Mouse (Mus musculus) neural tube, embryonic 11.5 days (tissue): ENCODE results near the gene Ovol1. TPM values are rescaled to one million over a fixed set of nuclear protein-coding genes. Genes with fewer than 3 reads are reported as not detected.

ENCODE experiments used
- ATAC-seq: fragments of 200-750 bp; cut with Nextera tagmentation; 2 replicates; pipeline ENCODE4 v1.8.0; 2017; ENCODE audit warnings: moderate number of reproducible peaks, mild to moderate bottlenecking, moderate TSS enrichment, moderate library complexity; ENCODE audit not compliant: insufficient read depth, low FRiP score, low TSS enrichment
- DNase-seq: peaks from one replicate; pipeline ENCODE4 v3.0.0-alpha.2; 2015; ENCODE audit warnings: low spot score
- H3K27ac ChIP-seq: fragments of 300-500 bp; sonication (generic); 2 replicates; pipeline ENCODE4 v1.5.1; 2014; ENCODE audit warnings: low read depth, mild to moderate bottlenecking, low read length
- H3K27me3 ChIP-seq: fragments of 300-500 bp; sonication (generic); 2 replicates; pipeline ENCODE4 v1.6.1; 2014; ENCODE audit warnings: mild to moderate bottlenecking, low read length, mixed read lengths; ENCODE audit not compliant: control insufficient read depth, insufficient read depth
- H3K36me3 ChIP-seq: fragments of 300-500 bp; sonication (generic); 2 replicates; pipeline ENCODE4 v1.6.1; 2014; ENCODE audit warnings: mild to moderate bottlenecking, low read length, moderate library complexity, mixed read lengths; ENCODE audit not compliant: control insufficient read depth, insufficient read depth
- H3K4me1 ChIP-seq: fragments of 300-500 bp; sonication (generic); 2 replicates; pipeline ENCODE4 v1.6.1; 2014; ENCODE audit warnings: low read length, mixed read lengths; ENCODE audit not compliant: control insufficient read depth, insufficient read depth
- H3K4me2 ChIP-seq: fragments of 300-500 bp; sonication (generic); 2 replicates; pipeline ENCODE4 v1.6.1; 2014; ENCODE audit warnings: low read depth, mild to moderate bottlenecking, moderate library complexity
- H3K4me3 ChIP-seq: fragments of 300-500 bp; sonication (generic); 2 replicates; pipeline ENCODE4 v1.5.1; 2014; ENCODE audit warnings: low read depth, low read length
- H3K9ac ChIP-seq: fragments of 300-500 bp; sonication (generic); 2 replicates; pipeline ENCODE4 v1.6.1; 2014; ENCODE audit warnings: mild to moderate bottlenecking, low read length
- H3K9me3 ChIP-seq: fragments of 300-500 bp; sonication (generic); 2 replicates; pipeline ENCODE4 v1.6.1; 2016; ENCODE audit warnings: low read length; ENCODE audit not compliant: control insufficient read depth
- WGBS: fragments of 180-500 bp; shearing (Covaris S2); extraction: QIAGEN DNeasy Blood & Tissue Kit; methylation state at CpG from one replicate; pipeline ENCODE4 v1.1.7; 2014; 5-methylcytosine and 5-hydroxymethylcytosine counted together
- polyA plus RNA-seq: library from polyadenylated mRNA; unstranded; fragments of >200 nt; fragmentation: Nextera tagmentation; extraction: Ambion mirVana; gene quantifications from 2 replicates; pipeline ENCODE4 v1.2.1, GENCODE M21; 2014

Ovol1 gene
- polyA plus RNA-seq, 1 experiment from 2014 or later = 0.32 TPM

DNA sequence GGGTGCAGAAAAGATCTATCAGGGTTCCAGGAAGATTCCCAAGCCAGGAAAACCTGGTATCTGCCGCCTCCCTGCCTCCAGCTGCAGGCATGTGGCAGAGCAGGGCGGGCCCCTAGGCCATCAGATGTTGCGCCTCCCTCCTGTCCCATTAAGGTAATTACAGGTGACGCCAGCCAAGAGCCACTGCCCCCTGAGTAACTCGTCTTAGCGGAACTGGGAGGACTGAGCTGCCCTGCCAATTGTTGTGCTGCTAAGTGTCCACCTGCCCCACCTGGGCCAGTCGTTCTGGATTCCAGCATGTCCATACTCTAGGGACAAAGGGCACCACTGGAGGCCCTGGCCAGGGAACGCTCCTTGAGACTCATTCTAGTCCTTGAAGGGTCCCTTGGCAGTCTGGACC is 6.6 kb downstream of the Ovol1 start:
- DNase-seq = no peak
- ATAC-seq = no peak
- Histone ChIP-seq H3K4me3 (no peak overlapping the region), H3K9me3 (no peaks in the 10 kb centered on the region), H3K4me2 (no peak overlapping the region), H3K4me1 (no peaks in the 10 kb centered on the region), H3K36me3 (no peaks in the 10 kb centered on the region), H3K9ac (no peak overlapping the region), H3K27me3 (peaks cover 20% of the 10 kb centered on the region), H3K27ac (no peak overlapping the region)
- WGBS = 51% methylated on average over 8 of the region's 8 CpGs

DNA sequence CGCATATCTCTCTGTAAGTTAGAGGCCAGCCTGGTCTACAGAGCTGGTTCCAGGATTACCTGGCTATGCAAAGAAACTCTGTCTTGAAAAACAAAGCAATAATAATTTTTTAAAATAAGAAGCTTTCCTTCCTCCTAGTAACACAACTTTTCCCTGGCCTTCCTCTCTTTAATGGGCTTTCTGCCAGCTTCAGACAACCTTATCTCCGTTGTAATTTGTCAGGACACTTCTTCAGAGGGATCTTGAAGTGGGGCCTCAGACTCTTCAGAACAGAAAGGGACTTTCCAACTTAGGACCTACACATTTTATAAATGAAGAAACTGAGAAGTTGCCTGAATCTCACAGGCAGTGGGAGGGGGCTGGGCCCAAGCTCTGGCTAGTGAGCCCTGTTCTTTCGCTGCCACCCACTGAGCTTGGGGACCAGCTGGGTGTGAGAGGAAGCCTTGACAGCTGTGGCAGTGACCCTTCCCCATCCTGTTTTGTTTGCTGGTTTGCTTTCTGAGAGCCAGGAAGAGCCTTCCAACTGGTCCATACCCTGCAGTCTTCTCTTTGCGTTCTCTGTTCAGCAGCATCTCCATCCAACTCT is 12.9 kb downstream of the Ovol1 start:
- H3K4me3 ChIP-seq = no peak overlapping the region
- WGBS = 83% methylated on average over 4 of the region's 4 CpGs
- H3K27ac ChIP-seq = no peak overlapping the region
- ATAC-seq (no peak), DNase-seq (no peak)
- no peaks in the 10 kb centered on the region; the same call in 1 of the 2 replicates for H3K36me3 ChIP-seq
- no peaks in the 10 kb centered on the region for H3K4me1 ChIP-seq
- no peak overlapping the region for H3K9ac ChIP-seq
- no peaks in the 10 kb centered on the region for H3K27me3 ChIP-seq
- no peak overlapping the region for H3K4me2 ChIP-seq
- H3K9me3 ChIP-seq = no peaks in the 10 kb centered on the region

DNA sequence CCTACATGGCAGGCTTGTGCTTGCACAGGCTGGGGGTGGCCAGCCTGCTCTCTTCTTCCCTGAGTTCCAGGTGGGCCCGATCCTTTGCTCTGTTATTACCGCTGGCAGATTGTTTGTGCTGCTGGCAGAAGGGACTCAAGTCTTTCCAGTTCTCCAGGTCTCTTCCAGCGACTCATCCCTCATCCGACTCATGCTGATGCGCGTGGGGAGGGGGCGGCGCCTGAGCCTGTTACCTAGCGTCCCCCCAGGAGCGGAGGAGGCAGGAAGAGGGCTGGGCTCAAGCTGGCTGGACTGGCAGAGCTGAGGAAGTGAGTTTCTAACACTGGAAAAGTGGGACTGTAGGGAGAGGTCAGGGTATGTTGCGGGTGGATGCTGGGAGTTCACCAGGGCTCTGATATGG is 16.4 kb downstream of the Ovol1 start:
- no peak overlapping the region for H3K27ac ChIP-seq
- H3K27me3 ChIP-seq = no peaks in the 10 kb centered on the region
- H3K4me3 ChIP-seq = no peak overlapping the region
- no peaks in the 10 kb centered on the region; the same call in 1 of the 2 replicates for H3K36me3 ChIP-seq
- H3K9me3 ChIP-seq = no peaks in the 10 kb centered on the region
- H3K9ac ChIP-seq = no peak overlapping the region
- H3K4me1 ChIP-seq = no peaks in the 10 kb centered on the region
- no peak for DNase-seq
- H3K4me2 ChIP-seq = no peak overlapping the region
- WGBS = 55% methylated on average over 11 of the region's 11 CpGs
- ATAC-seq = no peak

DNA sequence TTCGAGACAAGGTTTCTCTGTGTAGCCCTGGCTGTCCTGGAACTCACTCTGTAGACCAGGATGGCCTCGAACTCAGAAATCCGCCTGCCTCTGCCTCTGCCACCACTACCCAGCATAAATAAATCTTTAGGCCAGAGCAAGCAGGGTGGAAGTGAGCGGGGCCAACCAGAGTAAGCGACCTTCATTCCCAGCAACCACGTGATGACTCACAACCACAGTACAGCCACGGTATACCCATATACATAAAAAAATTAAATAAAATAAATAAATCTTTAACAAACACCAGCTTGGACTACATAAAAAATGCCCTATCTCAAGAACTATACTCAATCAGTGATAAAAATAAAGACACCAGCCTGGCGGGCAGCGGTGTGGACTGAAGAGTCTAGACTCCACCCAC is 17.1 kb downstream of the Ovol1 start:
- Histone ChIP-seq H3K27me3 (no peaks in the 10 kb centered on the region), H3K9me3 (no peaks in the 10 kb centered on the region), H3K4me2 (no peak overlapping the region)

DNA sequence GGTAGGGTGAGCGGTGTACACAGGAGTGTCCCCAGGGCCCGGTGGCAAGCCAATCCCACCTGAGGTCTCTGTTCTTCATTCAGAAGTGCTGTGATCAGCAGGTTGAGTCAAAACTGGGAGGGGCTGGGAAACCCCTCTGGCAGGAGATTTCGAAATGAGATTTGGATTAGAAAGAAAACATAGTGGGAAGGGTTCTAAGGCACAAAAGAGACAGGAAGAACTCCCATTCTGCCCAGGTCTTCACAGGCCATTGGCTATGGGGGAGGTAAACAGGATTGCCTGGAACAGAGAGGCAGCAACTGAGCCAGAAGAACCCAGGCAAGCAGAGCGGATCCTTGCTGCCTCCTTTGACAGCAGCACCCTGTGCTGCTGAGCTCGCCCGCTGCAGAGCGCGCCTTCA is 21.7 kb downstream of the Ovol1 start:
- no peak for ATAC-seq

More for the DNA sequence above, 17.1 kb downstream of the Ovol1 start:
- 89% methylated on average over 9 of the region's 9 CpGs for WGBS
- ATAC-seq (no peak), DNase-seq (no peak)
- Histone ChIP-seq H3K36me3 (no peaks in the 10 kb centered on the region; the same call in 1 of the 2 replicates), H3K4me1 (no peaks in the 10 kb centered on the region), H3K9ac (no peak overlapping the region), H3K27ac (no peak overlapping the region), H3K4me3 (no peak overlapping the region)

DNA sequence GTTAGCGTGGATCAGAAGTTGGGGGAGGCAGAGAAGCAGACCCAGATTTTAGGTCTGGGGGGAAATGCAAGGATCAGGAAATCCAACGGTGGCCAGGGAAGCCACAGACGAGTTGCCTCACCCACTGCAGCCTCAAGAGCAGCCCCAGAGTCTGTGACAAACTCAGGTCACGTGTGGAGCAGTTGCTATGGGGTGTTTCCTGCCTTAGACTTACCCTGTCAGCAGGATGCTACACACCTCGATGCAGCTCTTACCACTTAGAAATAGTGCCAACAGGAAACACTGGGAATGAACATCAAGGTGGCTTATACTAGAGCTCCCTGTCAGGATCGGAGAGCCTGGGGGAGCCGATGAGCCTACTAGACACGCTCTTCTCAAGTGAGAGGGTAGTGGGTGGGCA is 27.9 kb downstream of the Ovol1 start:
- ATAC-seq (no peak), DNase-seq (no peak)
- Histone ChIP-seq H3K4me3 (no peak overlapping the region), H3K4me1 (peaks cover 4% of the 10 kb centered on the region; the same call in 1 of the 2 replicates), H3K9me3 (no peaks in the 10 kb centered on the region), H3K27me3 (no peaks in the 10 kb centered on the region), H3K27ac (no peak overlapping the region), H3K36me3 (no peaks in the 10 kb centered on the region), H3K9ac (no peak overlapping the region), H3K4me2 (no peak overlapping the region)
- 77% methylated on average over 8 of the region's 8 CpGs for WGBS

More for the DNA sequence above, 21.7 kb downstream of the Ovol1 start:
- no peaks in the 10 kb centered on the region for H3K9me3 ChIP-seq
- H3K27me3 ChIP-seq = no peaks in the 10 kb centered on the region
- H3K36me3 ChIP-seq = no peaks in the 10 kb centered on the region
- H3K27ac ChIP-seq = no peak overlapping the region
- WGBS = 78% methylated on average over 8 of the region's 8 CpGs
- no peak overlapping the region for H3K4me2 ChIP-seq
- DNase-seq = no peak
- no peaks in the 10 kb centered on the region for H3K4me1 ChIP-seq
- H3K4me3 ChIP-seq = no peak overlapping the region
- no peak overlapping the region for H3K9ac ChIP-seq

DNA sequence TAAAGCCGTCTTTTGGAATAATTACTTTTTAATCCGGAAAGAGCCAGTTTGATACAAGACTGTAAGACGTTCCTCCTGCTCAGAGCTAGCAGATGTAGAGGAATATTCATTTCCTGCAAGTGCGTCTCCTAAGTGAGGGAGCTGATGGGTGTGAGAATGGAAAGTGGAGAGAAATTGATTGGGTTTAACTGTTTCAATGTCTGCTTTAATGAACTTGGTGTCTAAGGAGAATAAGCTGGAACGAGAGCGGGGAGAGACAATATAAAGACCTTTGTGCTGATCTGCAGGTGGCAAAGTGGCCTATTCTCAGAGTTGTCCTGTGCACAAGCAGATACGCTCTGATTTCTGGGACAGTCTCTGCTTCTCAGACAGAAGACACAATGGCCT is 30.3 kb downstream of the Ovol1 start:
- no peaks in the 10 kb centered on the region for H3K9me3 ChIP-seq
- H3K4me2 ChIP-seq = no peak overlapping the region
- no peak overlapping the region for H3K9ac ChIP-seq
- H3K27me3 ChIP-seq = no peaks in the 10 kb centered on the region
- peaks cover 4% of the 10 kb centered on the region; the same call in 1 of the 2 replicates for H3K4me1 ChIP-seq
- H3K4me3 ChIP-seq = no peak overlapping the region
- ATAC-seq = no peak
- 44% methylated on average over 7 of the region's 7 CpGs for WGBS
- no peaks in the 10 kb centered on the region for H3K36me3 ChIP-seq
- H3K27ac ChIP-seq = no peak overlapping the region
- no peak for DNase-seq

DNA sequence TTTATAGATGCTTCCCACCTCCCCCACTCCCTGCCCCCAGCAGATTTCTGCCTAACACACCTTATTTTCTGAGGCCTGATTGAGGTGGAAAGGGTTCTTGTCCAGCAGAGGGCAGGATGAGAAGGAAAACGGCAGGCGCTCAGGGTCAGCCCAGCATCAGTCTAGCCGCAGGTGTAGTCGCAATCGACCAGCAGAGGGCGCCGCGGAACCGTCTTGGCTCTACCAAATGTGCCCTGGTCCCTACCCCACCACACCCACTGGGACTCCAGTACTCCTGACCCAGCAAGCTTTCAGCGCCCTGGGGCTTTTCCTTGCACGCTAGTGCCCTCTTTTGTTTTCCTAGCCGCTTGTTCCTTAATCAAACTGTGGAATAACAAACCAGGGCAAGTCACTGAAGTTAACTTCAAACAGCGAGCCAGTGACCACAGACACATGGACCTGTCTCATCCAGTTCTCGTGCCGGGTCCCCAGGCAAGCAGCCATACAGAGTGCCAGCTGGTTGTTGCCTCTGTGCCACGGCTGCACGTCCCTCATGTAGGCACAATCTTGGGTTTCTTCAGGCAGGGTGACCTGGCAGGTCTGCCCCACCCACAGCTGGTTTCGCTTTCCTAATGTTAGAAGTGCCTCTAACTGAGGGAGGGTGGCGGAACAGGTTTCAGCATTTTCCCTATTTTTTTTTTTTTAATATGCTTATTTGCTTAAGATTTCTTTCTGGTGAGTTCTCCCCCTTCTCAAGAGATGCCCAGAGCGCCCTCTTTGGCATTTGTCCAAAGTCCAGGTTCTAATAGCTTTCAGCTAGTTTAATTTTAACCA is 30.9 kb downstream of the Ovol1 start:
- H3K9me3 ChIP-seq = no peaks in the 10 kb centered on the region
- H3K4me3 ChIP-seq = no peak overlapping the region
- H3K9ac ChIP-seq = no peak overlapping the region
- H3K27me3 ChIP-seq = no peaks in the 10 kb centered on the region
- DNase-seq (peak; percentile 95), ATAC-seq (peak; percentile 85)
- peaks cover 4% of the 10 kb centered on the region; the same call in 1 of the 2 replicates for H3K4me1 ChIP-seq
- 0 out of 2 replicates have a peak overlapping the region, but pooled peaks have one; percentile 4 for H3K4me2 ChIP-seq
- no peaks in the 10 kb centered on the region for H3K36me3 ChIP-seq
- H3K27ac ChIP-seq = no peak overlapping the region
- WGBS = 19% methylated on average over 20 of the region's 20 CpGs

DNA sequence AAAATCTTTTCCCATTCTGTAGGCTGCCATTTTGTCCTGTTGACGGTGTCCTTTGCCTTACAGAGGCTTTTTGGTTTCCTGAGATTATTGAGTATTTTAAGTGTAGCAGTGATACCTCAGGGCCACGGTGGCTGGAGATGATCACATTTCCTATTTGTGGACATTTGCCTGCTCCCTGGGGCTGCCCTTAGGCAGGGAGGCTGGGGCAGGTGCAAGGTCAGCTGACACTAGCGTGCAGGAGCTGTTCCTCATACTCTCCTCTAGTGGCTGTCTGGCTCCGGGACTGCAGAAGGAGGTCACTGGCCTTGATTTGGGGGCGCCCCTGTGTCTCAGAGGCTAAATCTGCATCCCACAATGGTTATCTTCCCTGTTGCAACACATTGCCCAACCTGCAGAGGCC is 35.2 kb downstream of the Ovol1 start:
- H3K27ac ChIP-seq = no peak overlapping the region
- no peak overlapping the region for H3K4me2 ChIP-seq
- 74% methylated on average over 5 of the region's 5 CpGs for WGBS
- H3K4me3 ChIP-seq = no peak overlapping the region
- ATAC-seq = no peak
- H3K9me3 ChIP-seq = no peaks in the 10 kb centered on the region
- no peaks in the 10 kb centered on the region for H3K36me3 ChIP-seq
- no peaks in the 10 kb centered on the region for H3K27me3 ChIP-seq
- peaks cover 4% of the 10 kb centered on the region; the same call in 1 of the 2 replicates for H3K4me1 ChIP-seq
- no peak overlapping the region for H3K9ac ChIP-seq
- DNase-seq = no peak
